Mouse (Mus musculus) spleen, postnatal 14 days (tissue): Measurements from ENCODE around the gene Pou5f1.
"Not testable (repeated sequence)": the region's sequence is repeated elsewhere in the genome, so short reads cannot be mapped to it uniquely, and the experiment has no call there.

ENCODE experiments used
- DNase-seq, 2 experiments: peaks; one replicate each; pipeline ENCODE4 v3.0.0; 2021 to 2022; ENCODE audit warnings: low spot score in 2 of 2

Gene Pou5f1

GRCm38 (mm10) chr17:35505776-35506175 lies at the start of gene Pou5f1:
Pou5f1 (plus strand) TSS chr17:35506018.
- no peak for DNase-seq

- not testable (repeated sequence) for DNase-seq
Measured at GRCm38 (mm10) chr17:35458247-35458646, 47.6 kb upstream of the Pou5f1 start.

- not testable (repeated sequence) for DNase-seq
Measured at GRCm38 (mm10) chr17:35460513-35461341, 45.1 kb upstream of the Pou5f1 start.

- not testable (repeated sequence) for DNase-seq
Measured at GRCm38 (mm10) chr17:35465651-35466050, 40.2 kb upstream of the Pou5f1 start.

- not testable (repeated sequence) for DNase-seq
Measured at GRCm38 (mm10) chr17:35468936-35469335, 36.9 kb upstream of the Pou5f1 start.

- DNase-seq, result no peak
Measured at GRCm38 (mm10) chr17:35469842-35470751, 35.7 kb upstream of the Pou5f1 start, which contains the start of gene H2-Q10. H2-Q10 (plus strand) TSS chr17:35470089.

- DNase-seq, result peak in 1 of 2 experiments; percentile 47
Measured at GRCm38 (mm10) chr17:35484066-35484465, 21.8 kb upstream of the Pou5f1 start.

- DNase-seq, result no peak
Measured at GRCm38 (mm10) chr17:35485702-35486101, 20.1 kb upstream of the Pou5f1 start.

- no peak for DNase-seq
Measured at GRCm38 (mm10) chr17:35486726-35487125, 19.1 kb upstream of the Pou5f1 start.

- DNase-seq, result no peak
Measured at GRCm38 (mm10) chr17:35488041-35488440, 17.8 kb upstream of the Pou5f1 start.

- no peak for DNase-seq
Measured at GRCm38 (mm10) chr17:35490320-35490719, 15.5 kb upstream of the Pou5f1 start.

GRCm38 (mm10) chr17:35497124-35497523 lies 8.7 kb upstream of the Pou5f1 start:
- no peak for DNase-seq

- no peak for DNase-seq
Measured at GRCm38 (mm10) chr17:35502226-35502625, 3.6 kb upstream of the Pou5f1 start.

- DNase-seq, result no peak
Measured at GRCm38 (mm10) chr17:35502762-35503161, 3.1 kb upstream of the Pou5f1 start.

GRCm38 (mm10) chr17:35503849-35504248 lies 2.0 kb upstream of the Pou5f1 start:
- no peak for DNase-seq

- DNase-seq, result no peak
Measured at GRCm38 (mm10) chr17:35504628-35505481, 963 bp upstream of the Pou5f1 start.

- no peak for DNase-seq
Measured at GRCm38 (mm10) chr17:35506881-35507280, 1.1 kb downstream of the Pou5f1 start.

- no peak for DNase-seq
Measured at GRCm38 (mm10) chr17:35507556-35508260, 1.9 kb downstream of the Pou5f1 start.

- not testable (repeated sequence) for DNase-seq
Measured at GRCm38 (mm10) chr17:35508279-35508678, 2.5 kb downstream of the Pou5f1 start.

GRCm38 (mm10) chr17:35509284-35509683 lies 3.5 kb downstream of the Pou5f1 start:
- peak in 1 of 2 experiments; percentile 31 for DNase-seq
